Mouse (Mus musculus) E14TG2a.4 (cell line): ENCODE measurements around the gene H60b.
"Not testable (repeated sequence)": the region's sequence is repeated elsewhere in the genome, so short reads cannot be mapped to it uniquely, and the experiment has no call there.

Experiments used
- CTCF ChIP-seq: conservative IDR thresholded peaks from 2 replicates; pipeline ENCODE4 v1.5.1; 2014; ENCODE audit warnings: low read length
- NANOG ChIP-seq: IDR thresholded peaks from 2 replicates; pipeline ENCODE4 v1.6.1; 2014; ENCODE audit warnings: borderline replicate concordance, low read length, mixed read lengths

- TF ChIP-seq CTCF, NANOG: not testable (repeated sequence)
These were observed 7.1 kb downstream of the H60b start for GRCm38 (mm10) chr10:22165328-22166003.
